Mouse (Mus musculus): ENCODE measurements around the gene Minos1.

Minos1 gene

GRCm38 (mm10) chr4:139144577-139144976, 13.7 kb upstream of the Minos1 start:
- no peak for DNase-seq (ENCODE audit: low read depth)

- no peak for DNase-seq (ENCODE audit: low read depth)
Measured at GRCm38 (mm10) chr4:139142985-139143384, 12.1 kb upstream of the Minos1 start.

DNA sequence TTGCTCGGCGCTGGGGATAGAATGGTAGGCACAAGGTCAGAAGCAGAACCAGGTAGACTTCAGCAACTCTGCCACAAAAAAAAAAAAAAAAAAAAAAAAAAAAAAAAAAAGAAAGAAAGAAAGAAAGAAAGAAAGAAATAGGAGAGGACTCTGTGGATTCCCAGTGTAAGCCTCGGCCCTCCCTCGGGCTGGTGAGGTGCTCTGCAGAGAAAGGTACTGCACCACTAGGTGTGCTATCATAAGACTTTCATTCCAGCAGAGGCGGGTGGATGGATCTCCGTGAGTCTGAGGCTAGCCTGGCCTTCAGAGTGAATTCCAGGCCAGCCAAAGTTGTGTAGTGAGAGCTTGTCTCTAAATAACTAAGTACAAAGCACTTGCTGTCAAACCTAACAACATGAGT, 10.9 kb upstream of the Minos1 start:
- no peak for DNase-seq (ENCODE audit: low read depth)

DNA sequence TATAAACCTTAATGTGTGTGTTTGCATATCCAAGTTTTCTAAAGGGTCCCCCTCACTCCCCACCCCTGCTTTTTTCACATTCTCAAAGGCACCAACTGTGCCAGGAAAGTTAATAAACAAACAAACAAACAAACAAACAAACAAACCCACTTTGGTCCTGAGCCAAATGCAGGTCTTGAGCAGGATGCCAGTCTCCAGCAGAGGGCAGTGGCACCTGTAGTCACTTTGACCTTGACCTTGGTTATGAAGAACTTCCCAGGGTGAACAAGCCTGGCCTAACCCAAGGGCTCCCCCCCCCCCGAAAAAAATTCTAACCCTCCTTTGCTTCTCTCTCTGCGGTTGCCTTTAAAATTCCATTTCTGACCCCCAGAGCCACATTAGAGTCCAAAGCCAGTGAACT, 9.4 kb upstream of the Minos1 start:
- no peak for DNase-seq (ENCODE audit: low read depth)

DNA sequence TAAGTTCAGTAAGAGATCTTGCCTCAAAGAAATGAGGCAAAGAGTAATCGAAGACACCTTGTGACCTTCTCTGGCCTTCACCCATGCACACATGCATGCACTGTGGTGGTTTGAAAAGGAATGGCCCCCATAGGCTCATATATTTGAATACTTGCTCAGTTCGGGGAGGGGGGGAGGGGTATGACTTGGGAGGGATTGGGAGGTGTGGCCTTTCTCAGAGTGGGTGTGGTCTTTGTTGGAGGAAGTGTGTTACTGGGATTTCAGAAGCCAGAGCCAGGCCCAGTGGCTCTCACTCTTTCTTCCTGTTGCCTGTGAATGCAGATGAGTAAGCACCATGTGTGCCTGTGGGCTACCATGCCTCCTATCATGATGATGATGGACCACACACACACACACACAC, 5.1 kb upstream of the Minos1 start:
- DNase-seq (ENCODE audit: low read depth) = no peak

DNA sequence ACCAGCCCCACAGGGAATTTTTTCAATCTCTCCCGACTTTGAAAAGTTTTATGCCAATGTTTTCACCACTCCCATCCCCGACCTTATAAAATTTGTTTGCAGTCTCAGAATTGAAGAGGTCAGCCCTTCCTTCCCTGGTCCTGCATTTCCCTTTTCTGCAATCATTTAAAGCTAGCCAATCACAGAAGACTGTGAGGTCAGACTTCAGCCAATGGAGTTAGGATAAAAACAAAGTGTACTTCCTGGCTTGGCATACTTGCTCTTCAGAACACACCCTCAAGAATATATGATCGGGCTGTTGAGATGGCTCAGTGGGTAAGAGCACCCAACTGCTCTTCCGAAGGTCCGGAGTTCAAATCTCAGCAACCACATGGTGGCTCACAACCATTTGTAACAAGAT, 2.2 kb upstream of the Minos1 start:
- DNase-seq (ENCODE audit: low read depth) = no peak

DNA sequence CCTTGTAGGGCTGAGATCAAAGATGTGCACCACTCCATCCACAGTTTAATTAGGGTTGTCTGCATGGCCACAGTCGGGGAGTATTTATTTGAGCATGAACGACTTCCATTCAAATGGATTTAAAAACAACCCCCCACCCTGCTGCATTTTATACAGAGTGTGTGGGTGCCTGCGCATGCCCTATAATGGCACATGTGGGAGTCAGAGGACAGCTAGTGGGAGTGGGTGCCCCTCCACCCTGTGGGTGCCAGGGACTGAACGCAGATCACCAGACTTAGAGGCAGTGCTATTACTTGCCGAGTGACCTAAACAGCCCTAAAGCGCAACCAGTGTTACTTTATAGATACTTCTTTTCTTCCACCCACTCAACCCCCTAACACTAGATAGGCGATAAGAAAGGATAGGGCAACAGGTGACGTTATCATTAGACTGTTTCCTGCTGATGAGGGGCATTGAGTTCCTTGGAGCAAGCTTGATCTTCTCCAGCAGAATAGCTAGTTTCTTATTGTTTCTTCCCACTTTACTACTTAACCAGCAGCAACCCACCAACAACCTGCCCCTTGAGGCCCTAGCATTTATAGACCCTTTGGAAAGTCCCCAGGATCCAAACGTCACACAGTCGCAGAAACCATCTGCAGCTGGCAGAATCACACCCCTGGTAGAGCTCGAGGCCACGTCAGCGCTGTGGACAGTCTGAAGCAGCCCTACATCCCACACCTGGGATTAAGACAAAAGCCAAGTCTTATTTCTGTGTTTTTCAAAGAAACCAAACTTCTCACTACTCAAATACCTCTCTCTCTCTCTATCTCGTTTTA, 1.2 kb upstream of the Minos1 start:
- DNase-seq (ENCODE audit: low read depth) = no peak

DNA sequence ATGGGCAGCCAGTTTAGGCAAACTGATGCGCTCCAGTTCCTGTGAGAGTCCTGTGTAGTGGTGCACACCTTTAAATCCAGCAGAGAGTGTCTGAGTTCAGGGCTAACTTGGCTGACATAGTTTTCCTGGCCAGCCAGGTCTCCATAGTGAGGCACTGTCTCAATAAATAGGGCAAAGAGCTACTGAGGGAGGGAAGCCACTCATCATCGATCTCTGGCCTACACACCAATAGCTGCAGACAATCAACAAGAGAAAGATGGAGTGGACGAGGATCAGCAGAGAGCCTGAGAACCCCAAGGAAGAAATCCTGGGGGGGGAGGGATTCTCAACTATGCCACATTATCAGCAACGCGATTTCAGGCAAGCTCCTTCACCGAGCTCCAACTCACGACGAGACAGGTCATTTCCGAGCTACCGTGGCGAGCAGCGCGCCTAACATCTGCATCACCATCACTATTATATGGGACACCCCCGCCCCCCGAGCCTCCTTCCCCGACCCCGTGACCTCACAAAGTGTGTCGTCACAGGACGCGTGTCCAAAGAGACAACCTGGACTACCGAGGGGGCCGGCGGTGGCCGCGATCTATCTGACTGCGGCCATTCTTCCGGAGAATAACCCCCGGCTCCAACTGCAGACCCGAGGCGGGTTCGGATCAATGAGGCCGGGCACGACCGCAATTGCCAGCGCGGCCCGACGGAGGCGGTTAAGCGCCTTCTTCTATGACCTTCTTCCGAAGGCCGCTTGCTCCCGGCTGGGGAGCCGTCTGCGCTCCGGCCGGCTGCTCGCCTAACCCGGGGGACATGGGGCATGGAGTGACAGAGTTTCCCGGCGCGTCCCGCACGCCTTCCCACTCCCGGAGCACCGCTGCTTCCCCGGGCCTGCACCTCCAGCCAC, 860 bp downstream of the Minos1 start:
- no peak for DNase-seq (ENCODE audit: low read depth)

GRCm38 (mm10) chr4:139126475-139126874, 4.4 kb downstream of the Minos1 start:
- DNase-seq (ENCODE audit: low read depth) = no peak

DNA sequence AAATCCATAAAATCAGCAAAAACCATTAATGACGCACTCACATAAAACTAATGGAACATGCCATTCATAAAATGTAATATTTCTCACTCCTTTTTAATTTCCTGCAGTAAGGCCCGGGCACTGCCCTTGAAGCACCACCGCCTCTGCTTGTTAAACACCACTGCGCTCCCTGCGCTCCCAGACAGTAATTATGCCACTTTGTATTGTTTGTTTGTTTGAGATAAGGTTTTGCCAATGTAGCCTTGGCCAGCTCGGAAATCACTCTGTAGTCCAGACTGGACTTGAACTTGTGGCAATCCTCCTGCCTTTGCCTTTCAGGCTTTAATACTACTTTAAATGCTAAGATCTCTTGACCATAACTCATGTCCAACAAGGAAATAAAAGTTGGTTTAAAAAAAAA, 6.0 kb downstream of the Minos1 start:
- no peak for DNase-seq (ENCODE audit: low read depth)

GRCm38 (mm10) chr4:139122557-139122956, 8.4 kb downstream of the Minos1 start:
- no peak for DNase-seq (ENCODE audit: low read depth)

GRCm38 (mm10) chr4:139120998-139121397, 9.9 kb downstream of the Minos1 start:
- no peak for DNase-seq (ENCODE audit: low read depth)

- DNase-seq (ENCODE audit: low read depth) = no peak
Measured at GRCm38 (mm10) chr4:139120281-139120814, 10.6 kb downstream of the Minos1 start.

DNA sequence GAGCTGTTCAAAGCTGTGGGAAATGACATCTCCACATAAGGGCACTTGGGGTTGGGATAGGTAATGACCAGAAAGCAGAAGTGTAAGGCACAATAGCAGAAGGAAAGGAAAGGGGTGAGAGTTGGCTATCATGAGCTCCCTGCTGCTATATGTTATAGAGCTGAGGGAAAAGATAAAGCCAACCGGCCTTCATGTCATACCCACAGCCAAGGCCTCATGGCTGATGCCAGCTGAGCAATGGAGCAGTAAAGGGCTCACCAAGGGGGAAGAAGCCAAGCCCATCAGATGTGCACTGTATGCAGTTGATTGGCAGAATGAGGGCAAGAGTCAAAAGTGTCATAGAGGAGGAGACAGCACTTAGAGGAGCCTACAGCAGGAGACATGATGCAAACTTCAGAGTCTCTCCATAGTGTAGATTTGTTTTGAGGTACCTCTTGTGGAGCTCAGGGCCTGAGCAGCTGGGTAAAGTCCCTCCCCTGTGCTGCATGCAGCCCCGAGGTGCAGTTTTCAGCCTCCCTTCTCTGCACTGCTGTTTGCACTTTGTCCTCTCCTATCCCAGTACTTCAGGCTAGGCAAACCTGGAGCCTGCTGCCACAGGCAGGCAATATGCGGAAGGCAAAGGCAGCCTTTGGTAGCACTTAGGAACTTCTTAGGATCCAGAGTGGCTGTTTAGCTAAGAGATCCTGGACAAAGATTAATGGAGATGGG, 14.4 kb downstream of the Minos1 start:
- no peak for DNase-seq (ENCODE audit: low read depth)

DNA sequence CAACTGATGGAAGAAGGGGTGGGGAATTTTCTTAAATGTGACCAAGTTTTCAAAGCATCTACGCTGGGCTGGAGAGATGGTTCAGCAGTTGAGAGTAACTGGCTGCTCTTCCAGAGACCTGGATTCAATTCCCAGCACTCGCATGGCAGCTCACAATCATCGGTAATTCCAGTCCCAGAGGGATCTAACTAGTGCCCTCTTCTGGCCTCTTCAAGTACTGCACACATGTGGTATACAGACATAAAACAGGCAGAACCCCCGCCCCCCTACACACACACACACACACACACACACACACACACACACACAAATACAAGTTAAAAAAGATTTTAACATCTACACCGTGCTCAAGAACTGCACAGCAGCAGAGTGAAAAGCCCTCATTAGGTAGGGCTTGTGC, 15.2 kb downstream of the Minos1 start:
- DNase-seq (ENCODE audit: low read depth) = no peak

- DNase-seq (ENCODE audit: low read depth) = no peak
Measured at GRCm38 (mm10) chr4:139112482-139112881, 18.4 kb downstream of the Minos1 start.

DNA sequence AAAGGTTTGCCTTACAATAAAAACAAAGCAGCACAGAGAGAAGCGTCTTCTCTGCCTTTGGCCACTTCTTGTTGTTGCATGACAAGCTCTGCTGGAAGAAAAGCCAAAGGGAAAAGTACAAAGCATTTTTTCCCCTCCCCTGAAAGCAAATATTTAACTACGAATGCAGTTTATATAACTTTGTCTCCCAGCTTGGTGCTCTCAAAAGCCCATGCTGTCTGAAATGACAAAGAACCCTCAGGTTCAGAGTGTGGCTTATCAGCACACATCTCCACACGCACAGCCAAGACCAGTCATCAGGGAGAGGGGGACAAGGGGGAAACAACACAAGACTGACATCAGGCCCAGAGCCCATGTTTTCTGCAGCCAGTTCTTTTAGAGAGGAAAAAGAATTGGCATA, 19.5 kb downstream of the Minos1 start:
- DNase-seq (ENCODE audit: low read depth) = no peak

GRCm38 (mm10) chr4:139110858-139111257, 20.1 kb downstream of the Minos1 start:
- no peak for DNase-seq (ENCODE audit: low read depth)

GRCm38 (mm10) chr4:139105453-139105852, 25.5 kb downstream of the Minos1 start:
- DNase-seq (ENCODE audit: low read depth) = no peak

DNA sequence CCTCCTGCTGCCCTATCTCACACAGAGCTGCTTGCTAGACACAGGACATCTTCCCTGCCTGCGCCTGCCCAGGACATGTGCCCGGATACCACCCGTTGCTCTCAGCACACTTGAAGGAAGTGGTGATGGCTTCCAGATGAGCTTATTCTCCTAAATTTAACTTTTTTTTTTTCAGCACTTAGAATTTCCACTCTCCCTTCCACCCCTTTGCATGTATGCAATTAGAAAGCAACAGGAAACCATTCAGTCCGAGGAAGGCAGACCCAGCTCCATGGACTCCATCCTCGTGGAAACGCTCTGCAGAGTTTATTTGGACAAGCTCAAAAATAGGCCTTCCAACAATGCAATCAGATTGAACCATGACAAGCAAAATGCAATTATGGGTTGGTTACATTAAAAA, 29.4 kb downstream of the Minos1 start:
- no peak for DNase-seq (ENCODE audit: low read depth)

- no peak for DNase-seq (ENCODE audit: low read depth)
Measured at GRCm38 (mm10) chr4:139100326-139100725, 30.6 kb downstream of the Minos1 start.

GRCm38 (mm10) chr4:139096201-139096600, 34.7 kb downstream of the Minos1 start:
- no peak for DNase-seq (ENCODE audit: low read depth)
